Mouse (Mus musculus): ENCODE data around the gene Hras.

GRCm38 (mm10) chr7:141226535-141226934 is 32.7 kb upstream of the Hras start:
- TF ChIP-seq CTCF (IDR thresholded peaks at IDR 0.05; ENCODE audit: extremely low read depth, insufficient read depth, insufficient read length, insufficient replicate concordance) (no peak), POLR2A (IDR thresholded peaks at IDR 0.05; ENCODE audit: low read depth, low read length) (no peak)
